Mouse (Mus musculus): ENCODE data around the gene Ets1. TPM values are rescaled to one million over a fixed set of nuclear protein-coding genes. Genes with fewer than 3 reads are reported as not detected.

The Ets1 gene
- 5.1 and 5.4 TPM in 2 replicates for polyA plus RNA-seq (2012)

GRCm38 (mm10) chr9:32635627-32636385 lies at the start of gene Ets1:
Ets1 (plus strand) TSS chr9:32636221.

Other genes with a start within 250 kb of the Ets1 start
- 32.1 and 42.1 TPM in 2 replicates for gene Fli1, start 93.4 kb upstream of the Ets1 start, polyA plus RNA-seq (2012)